Mouse (Mus musculus) neural tube, embryonic 13.5 days (tissue): ENCODE measurements around the gene Adamts2. TPM values are rescaled to one million over a fixed set of nuclear protein-coding genes. Genes with fewer than 3 reads are reported as not detected.

Experiments used
- ATAC-seq: fragments of 200-750 bp; cut with Nextera tagmentation; 2 replicates; pipeline ENCODE4 v1.8.0; 2017; ENCODE audit warnings: low read depth, mild to moderate bottlenecking, moderate TSS enrichment, moderate library complexity
- H3K27ac ChIP-seq: fragments of 300-500 bp; sonication (generic); replicated peaks from 2 replicates; pipeline ENCODE4 v1.5.1; 2015; ENCODE audit warnings: moderate library complexity, mild to moderate bottlenecking, inconsistent platforms
- H3K27me3 ChIP-seq: fragments of 300-500 bp; sonication (generic); 2 replicates; pipeline ENCODE4 v1.6.1; 2015; ENCODE audit warnings: mild to moderate bottlenecking, inconsistent platforms
- H3K36me3 ChIP-seq: fragments of 300-500 bp; sonication (generic); 2 replicates; pipeline ENCODE4 v1.6.1; 2015; ENCODE audit warnings: mild to moderate bottlenecking, inconsistent platforms
- H3K4me1 ChIP-seq: fragments of 300-500 bp; sonication (generic); replicated peaks from 2 replicates; pipeline ENCODE4 v1.6.1; 2015; ENCODE audit warnings: inconsistent platforms
- H3K4me2 ChIP-seq: fragments of 300-500 bp; sonication (generic); 2 replicates; pipeline ENCODE4 v1.6.1; 2015; ENCODE audit warnings: inconsistent platforms, mild to moderate bottlenecking, moderate library complexity
- H3K4me3 ChIP-seq: fragments of 300-500 bp; sonication (generic); 2 replicates; pipeline ENCODE4 v1.5.1; 2015; ENCODE audit warnings: mild to moderate bottlenecking, inconsistent platforms
- H3K9ac ChIP-seq: fragments of 300-500 bp; sonication (generic); 2 replicates; pipeline ENCODE4 v1.6.1; 2015; ENCODE audit warnings: moderate library complexity, mild to moderate bottlenecking, inconsistent platforms
- H3K9me3 ChIP-seq: fragments of 300-500 bp; sonication (generic); 2 replicates; pipeline ENCODE4 v1.6.1; 2016; ENCODE audit warnings: inconsistent platforms
- WGBS: fragments of 180-500 bp; shearing (Covaris S2); methylation state at CpG from one replicate; pipeline ENCODE4 v1.1.7; 2015; 5-methylcytosine and 5-hydroxymethylcytosine counted together
- polyA plus RNA-seq: library from polyadenylated mRNA; unstranded; fragments of >200 nt; fragmentation: Nextera tagmentation; extraction: Ambion mirVana; gene quantifications from 2 replicates; pipeline ENCODE4 v1.2.1, GENCODE M21; 2015

Gene Adamts2
- polyA plus RNA-seq, 1 experiment from 2014 or later, result 3.7 TPM

DNA sequence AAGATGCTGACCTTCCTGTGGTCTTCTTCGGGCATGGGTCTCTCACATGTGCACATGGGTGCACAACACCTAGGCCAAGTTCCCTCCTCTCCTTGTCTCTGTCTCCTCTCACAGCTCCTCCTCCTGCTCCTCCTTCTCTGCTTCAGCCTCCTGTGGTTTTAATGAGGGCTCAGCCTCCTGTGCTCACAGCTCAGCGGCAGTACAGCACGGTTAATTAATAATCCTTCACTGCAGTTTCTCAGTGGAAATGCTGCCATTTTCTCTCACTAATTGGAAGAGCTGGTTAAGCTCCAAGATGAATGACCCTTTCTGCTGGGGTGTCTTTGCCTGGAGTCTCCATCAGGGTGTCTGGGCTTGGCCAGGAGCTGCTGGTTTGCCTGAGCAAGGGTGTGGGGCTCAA lies 27.0 kb downstream of the Adamts2 start:
- ATAC-seq, result peak; percentile 41
- H3K4me2 ChIP-seq, result no peak overlapping the region
- no peaks in the 10 kb centered on the region for H3K36me3 ChIP-seq
- H3K27ac ChIP-seq, result 0 out of 2 replicates have a peak overlapping the region, but pooled peaks have one; percentile 3
- no peak overlapping the region for H3K4me3 ChIP-seq
- 34% methylated on average over 3 of the region's 3 CpGs for WGBS
- peaks cover 12% of the 10 kb centered on the region; the same call in 1 of the 2 replicates for H3K4me1 ChIP-seq
- H3K9ac ChIP-seq, result no peak overlapping the region
- no peaks in the 10 kb centered on the region for H3K9me3 ChIP-seq
- H3K27me3 ChIP-seq, result no peaks in the 10 kb centered on the region

DNA sequence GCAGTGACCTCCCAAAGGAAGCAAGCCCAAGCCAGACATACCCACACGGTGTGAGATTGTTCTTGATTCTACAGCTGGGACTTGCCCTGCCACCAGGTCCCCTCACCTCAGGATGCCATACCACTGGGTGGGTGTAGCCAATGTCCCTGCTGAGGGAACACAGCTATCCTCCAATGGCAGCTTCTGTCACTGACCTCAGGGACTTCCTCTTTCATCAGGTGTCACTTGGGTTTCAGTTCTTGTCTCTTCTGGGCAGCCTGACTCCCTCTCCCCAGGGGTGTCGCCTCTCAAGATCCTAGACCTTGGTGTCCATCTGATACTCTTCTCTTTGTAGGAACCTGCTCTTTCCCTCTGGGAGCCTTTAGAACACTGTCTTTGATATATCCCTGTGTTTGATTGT lies 28.6 kb downstream of the Adamts2 start:
- Histone ChIP-seq H3K4me3 (no peak overlapping the region), H3K27me3 (no peaks in the 10 kb centered on the region), H3K36me3 (no peaks in the 10 kb centered on the region), H3K9me3 (no peaks in the 10 kb centered on the region), H3K9ac (no peak overlapping the region), H3K4me1 (peaks cover 3% of the 10 kb centered on the region; the same call in 1 of the 2 replicates), H3K27ac (no peak overlapping the region), H3K4me2 (no peak overlapping the region)
- WGBS, result 89% methylated on average over 2 of the region's 2 CpGs
- no peak for ATAC-seq

- H3K4me3 ChIP-seq, result no peak overlapping the region
- H3K27me3 ChIP-seq, result no peaks in the 10 kb centered on the region
- no peaks in the 10 kb centered on the region for H3K36me3 ChIP-seq
- H3K9ac ChIP-seq, result no peak overlapping the region
- no peaks in the 10 kb centered on the region for H3K9me3 ChIP-seq
- peak; percentile 47; the same call in 1 of the 2 replicates for ATAC-seq
- WGBS, result 32% methylated on average over 4 of the region's 4 CpGs
- peaks cover 3% of the 10 kb centered on the region; the same call in 1 of the 2 replicates for H3K4me1 ChIP-seq
- H3K4me2 ChIP-seq, result no peak overlapping the region
- H3K27ac ChIP-seq, result no peak overlapping the region
Observed at GRCm38 (mm10) chr11:50632270-50632669, 30.4 kb downstream of the Adamts2 start.

GRCm38 (mm10) chr11:50635051-50635590 lies 33.2 kb downstream of the Adamts2 start:
- H3K36me3 ChIP-seq, result no peaks in the 10 kb centered on the region
- no peaks in the 10 kb centered on the region for H3K9me3 ChIP-seq
- no peak overlapping the region for H3K4me2 ChIP-seq
- no peaks in the 10 kb centered on the region for H3K27me3 ChIP-seq
- no peak for ATAC-seq
- H3K4me3 ChIP-seq, result no peak overlapping the region
- H3K27ac ChIP-seq, result no peak overlapping the region
- WGBS, result 76% methylated on average over 2 of the region's 2 CpGs
- no peak overlapping the region for H3K9ac ChIP-seq
- 0 out of 2 replicates have a peak, but pooled peaks cover 3% of the 10 kb centered on the region for H3K4me1 ChIP-seq

DNA sequence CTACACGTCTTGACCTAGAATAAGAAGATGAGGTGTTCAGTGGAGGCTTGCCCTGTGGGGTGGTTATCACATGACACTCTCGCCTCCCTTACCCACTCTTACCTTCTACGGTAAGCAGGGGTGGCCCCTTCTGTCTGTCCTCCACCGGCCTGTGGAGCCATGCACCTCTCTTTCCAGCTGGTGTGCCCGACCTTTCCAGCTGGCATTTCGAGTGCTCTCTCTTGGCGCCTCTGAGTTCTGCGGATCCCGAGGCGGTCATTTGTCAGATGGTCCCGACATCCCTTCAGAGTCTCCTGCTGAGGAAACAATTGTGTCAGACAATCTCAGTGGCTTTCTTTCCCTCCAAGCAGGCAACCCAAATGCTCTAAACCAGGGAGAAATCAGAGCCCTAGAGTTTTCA lies 35.1 kb downstream of the Adamts2 start:
- WGBS, result 90% methylated on average over 11 of the region's 11 CpGs
- Histone ChIP-seq H3K4me2 (no peak overlapping the region), H3K27ac (no peak overlapping the region), H3K27me3 (no peaks in the 10 kb centered on the region), H3K4me3 (no peak overlapping the region), H3K4me1 (0 out of 2 replicates have a peak, but pooled peaks cover 3% of the 10 kb centered on the region), H3K36me3 (no peaks in the 10 kb centered on the region), H3K9me3 (no peaks in the 10 kb centered on the region), H3K9ac (no peak overlapping the region)
- ATAC-seq, result no peak

DNA sequence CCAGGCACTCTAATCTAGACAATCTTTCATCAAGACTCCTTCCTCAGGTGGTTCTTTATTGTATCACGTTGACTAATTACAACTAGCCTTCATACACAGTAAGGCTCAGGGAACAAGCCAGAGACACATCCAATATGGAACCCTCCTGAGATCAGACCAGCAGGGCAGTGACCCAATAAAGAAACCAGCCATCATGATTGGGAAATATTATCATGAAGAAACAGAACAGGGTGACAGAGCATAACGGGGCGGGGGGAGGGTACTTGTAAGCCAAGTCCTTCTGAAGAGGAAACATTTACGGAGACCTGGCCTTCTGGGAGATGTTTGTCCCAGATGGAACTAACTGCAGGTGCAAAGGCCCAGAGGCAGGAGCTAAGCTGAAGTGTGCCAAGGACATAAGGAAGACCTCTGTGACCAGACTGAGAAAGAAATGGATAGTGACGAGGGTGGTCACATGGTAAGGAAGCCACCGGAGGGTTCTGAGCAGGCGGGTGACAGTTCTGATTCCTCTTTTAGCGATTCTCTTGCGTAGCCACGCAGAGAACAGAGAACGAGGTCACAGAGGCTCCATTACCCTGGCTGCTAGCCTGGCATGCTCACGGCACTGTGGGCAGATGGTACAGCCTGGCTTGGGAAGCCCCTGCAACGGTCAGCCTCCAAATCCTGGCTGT lies 36.4 kb downstream of the Adamts2 start:
- no peak for ATAC-seq

GRCm38 (mm10) chr11:50638868-50639220 lies 37.0 kb downstream of the Adamts2 start:
- Histone ChIP-seq H3K4me3 (no peak overlapping the region), H3K9me3 (no peaks in the 10 kb centered on the region), H3K36me3 (no peaks in the 10 kb centered on the region), H3K4me2 (no peak overlapping the region), H3K9ac (no peak overlapping the region), H3K27ac (no peak overlapping the region), H3K4me1 (no peaks in the 10 kb centered on the region), H3K27me3 (no peaks in the 10 kb centered on the region)
- ATAC-seq, result no peak
- WGBS, result 82% methylated on average over 3 of the region's 3 CpGs

More for the DNA sequence above, 36.4 kb downstream of the Adamts2 start:
- H3K9me3 ChIP-seq, result no peaks in the 10 kb centered on the region
- no peaks in the 10 kb centered on the region for H3K36me3 ChIP-seq
- H3K9ac ChIP-seq, result no peak overlapping the region
- no peak overlapping the region for H3K4me2 ChIP-seq
- WGBS, result 91% methylated on average over 13 of the region's 13 CpGs
- H3K27ac ChIP-seq, result no peak overlapping the region
- no peak overlapping the region for H3K4me3 ChIP-seq
- H3K27me3 ChIP-seq, result no peaks in the 10 kb centered on the region
- no peaks in the 10 kb centered on the region for H3K4me1 ChIP-seq

DNA sequence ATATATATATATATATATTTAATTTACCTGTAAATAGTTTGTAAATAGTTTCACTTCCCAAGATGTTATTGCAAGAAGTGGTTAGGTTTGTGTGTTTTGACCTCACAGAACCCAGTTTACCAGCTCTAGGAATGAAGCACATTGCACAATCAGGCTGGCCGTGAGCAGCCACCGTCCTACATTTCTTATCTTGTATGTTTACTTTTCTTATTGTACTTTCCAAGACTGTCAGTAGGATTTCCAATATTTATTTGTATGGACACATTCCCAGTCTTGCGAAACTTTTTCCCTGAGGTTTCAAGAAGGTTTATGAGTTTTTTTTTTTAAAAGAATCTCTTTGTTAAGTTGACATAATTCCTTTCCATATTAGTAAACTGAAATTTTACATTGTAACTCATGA lies 40.7 kb downstream of the Adamts2 start:
- H3K4me1 ChIP-seq, result peaks cover 9% of the 10 kb centered on the region; the same call in 1 of the 2 replicates
- 0 out of 2 replicates have a peak, but pooled peaks cover 4% of the 10 kb centered on the region for H3K9me3 ChIP-seq
- no peaks in the 10 kb centered on the region for H3K27me3 ChIP-seq
- WGBS, result 93% methylated on average over 3 of the region's 3 CpGs
- H3K27ac ChIP-seq, result no peak overlapping the region
- no peak overlapping the region for H3K4me3 ChIP-seq
- H3K9ac ChIP-seq, result no peak overlapping the region
- no peak for ATAC-seq
- no peaks in the 10 kb centered on the region for H3K36me3 ChIP-seq
- no peak overlapping the region for H3K4me2 ChIP-seq

DNA sequence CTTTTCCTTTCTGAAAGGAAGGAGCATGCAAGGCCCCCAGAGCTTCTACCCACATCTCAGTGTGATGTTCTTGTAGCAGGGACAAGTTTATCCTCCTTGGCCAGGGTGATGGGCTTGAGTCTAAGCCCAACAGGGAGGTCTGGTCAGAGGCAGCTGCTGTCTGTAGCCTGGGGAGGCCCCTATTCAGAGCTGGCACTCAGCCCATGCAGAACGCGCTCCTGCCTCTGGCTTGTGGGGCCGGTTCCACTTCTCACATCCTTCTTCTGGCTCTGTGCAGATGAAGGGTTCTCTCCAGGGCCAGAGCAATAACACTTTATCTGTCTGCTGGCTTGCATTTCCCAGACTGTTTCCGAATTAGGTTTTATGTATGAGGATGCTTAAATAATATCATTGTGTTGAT lies 44.3 kb downstream of the Adamts2 start:
- no peak for ATAC-seq
- Histone ChIP-seq H3K27ac (no peak overlapping the region), H3K9ac (no peak overlapping the region), H3K36me3 (no peaks in the 10 kb centered on the region), H3K4me3 (no peak overlapping the region), H3K27me3 (no peaks in the 10 kb centered on the region), H3K9me3 (0 out of 2 replicates have a peak, but pooled peaks cover 19% of the 10 kb centered on the region), H3K4me2 (no peak overlapping the region), H3K4me1 (peaks cover 9% of the 10 kb centered on the region; the same call in 1 of the 2 replicates)
- WGBS, result 54% methylated on average over 4 of the region's 4 CpGs

GRCm38 (mm10) chr11:50648143-50648807 lies 46.4 kb downstream of the Adamts2 start:
- Histone ChIP-seq H3K4me1 (peaks cover 9% of the 10 kb centered on the region; the same call in 1 of the 2 replicates), H3K4me3 (no peak overlapping the region), H3K36me3 (no peaks in the 10 kb centered on the region), H3K27ac (no peak overlapping the region), H3K4me2 (no peak overlapping the region), H3K9me3 (0 out of 2 replicates have a peak, but pooled peaks cover 19% of the 10 kb centered on the region), H3K27me3 (no peaks in the 10 kb centered on the region), H3K9ac (no peak overlapping the region)
- WGBS, result 89% methylated on average over 4 of the region's 4 CpGs
- ATAC-seq, result no peak

- Histone ChIP-seq H3K9me3 (0 out of 2 replicates have a peak, but pooled peaks cover 19% of the 10 kb centered on the region), H3K27ac (no peak overlapping the region), H3K36me3 (no peaks in the 10 kb centered on the region), H3K4me2 (no peak overlapping the region), H3K27me3 (no peaks in the 10 kb centered on the region), H3K9ac (no peak overlapping the region), H3K4me1 (peaks cover 2% of the 10 kb centered on the region; the same call in 1 of the 2 replicates), H3K4me3 (no peak overlapping the region)
- WGBS, result 86% methylated on average over 2 of the region's 2 CpGs
- ATAC-seq, result no peak
Observed at GRCm38 (mm10) chr11:50650037-50650436, 48.2 kb downstream of the Adamts2 start.

DNA sequence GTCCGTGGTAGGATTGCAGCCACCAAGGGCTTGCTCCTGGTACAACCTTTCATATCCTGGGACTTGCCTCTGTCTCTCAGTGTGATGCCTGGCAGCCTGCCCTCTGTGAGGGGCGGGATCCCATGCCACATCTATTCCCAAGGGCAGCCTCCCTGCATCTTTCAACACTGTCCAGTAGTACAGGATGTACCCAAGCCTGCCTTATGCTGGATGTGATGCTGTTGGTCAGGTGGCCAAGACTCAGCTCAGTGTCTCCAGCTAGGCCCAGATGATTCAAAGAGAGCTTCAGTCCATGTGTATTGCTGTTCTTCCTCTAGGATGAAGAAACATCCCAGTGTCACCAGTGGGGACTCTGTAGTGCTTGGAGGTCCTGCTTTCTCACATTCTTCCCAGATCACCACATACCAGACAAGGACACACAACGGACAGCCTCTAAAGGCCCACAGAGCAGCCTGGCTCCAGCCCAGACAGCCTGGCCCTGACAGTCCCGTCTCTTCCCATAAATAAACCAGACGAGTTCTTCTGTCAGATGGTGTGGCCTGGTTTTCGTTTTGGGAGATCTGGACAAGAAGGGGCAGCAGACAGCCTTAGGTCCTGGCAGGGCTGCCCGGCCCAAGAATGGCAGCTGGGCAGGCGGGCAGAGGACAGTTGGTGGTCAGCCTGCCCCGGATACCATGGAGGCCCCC lies 52.0 kb downstream of the Adamts2 start:
- Histone ChIP-seq H3K9me3 (0 out of 2 replicates have a peak, but pooled peaks cover 2% of the 10 kb centered on the region), H3K9ac (no peak overlapping the region), H3K4me1 (peaks cover 8% of the 10 kb centered on the region; the same call in 1 of the 2 replicates), H3K27me3 (no peaks in the 10 kb centered on the region), H3K4me3 (no peak overlapping the region), H3K4me2 (no peak overlapping the region), H3K36me3 (no peaks in the 10 kb centered on the region), H3K27ac (no peak overlapping the region)
- ATAC-seq, result no peak
- WGBS, result 80% methylated on average over 9 of the region's 9 CpGs
